Mouse (Mus musculus): ENCODE data around the gene Kansl1. TPM values are rescaled to one million over a fixed set of nuclear protein-coding genes. Genes with fewer than 3 reads are reported as not detected.
"Not testable (repeated sequence)": the region's sequence is repeated elsewhere in the genome, so short reads cannot be mapped to it uniquely, and the experiment has no call there.

The Kansl1 gene
- polyA plus RNA-seq, 1 experiment from 2014 or later: 52.2 TPM

GRCm38 (mm10) chr11:104458507-104458906 is 10.2 kb downstream of the Kansl1 start:
- ChIA-PET CTCF (interaction anchor here (5.0 kb wide), 1 partner anchor 15 kb away, joined by 38 read pairs; no protein-coding TSS in a partner anchor), POLR2A (interaction anchor here (0.7 kb wide), 2 partner anchors 35 to 153 kb away, joined by 3 read pairs; no protein-coding TSS in a partner anchor)
- DNase-seq (ENCODE audit: low read depth, low spot score) (no peak), ATAC-seq (no peak)
- no peaks in the 10 kb centered on the region for H3K27me3 ChIP-seq
- in situ Hi-C loops (cut with MboI; ENCODE audit: low pct_unique_long_range_greater_than_20kb): loop anchor here (5.0 to 25.0 kb wide), 2 partner anchors 141 to 471 kb away; no protein-coding TSS in a partner anchor
- TF ChIP-seq CTCF (IDR thresholded peaks at IDR 0.05): peak; percentile 45

GRCm38 (mm10) chr11:104452709-104453108 is 16.0 kb downstream of the Kansl1 start:
- DNase-seq (ENCODE audit: low read depth, low spot score) (no peak), ATAC-seq (no peak)
- no peaks in the 10 kb centered on the region for H3K27me3 ChIP-seq
- ChIA-PET CTCF (interaction anchor here (2.1 kb wide), 1 partner anchor 9 kb away, joined by 4 read pairs; no protein-coding TSS in a partner anchor), POLR2A (no interaction called here)
- TF ChIP-seq CTCF (IDR thresholded peaks at IDR 0.05): no peak
- in situ Hi-C loops (cut with MboI; ENCODE audit: low pct_unique_long_range_greater_than_20kb): loop anchor here (25.0 kb wide), 1 partner anchor 465 kb away; no protein-coding TSS in a partner anchor

- DNase-seq (ENCODE audit: low read depth, low spot score): no peak
- in situ Hi-C loops (cut with MboI; ENCODE audit: low pct_unique_long_range_greater_than_20kb): loop anchor here (25.0 kb wide), 1 partner anchor 464 kb away; no protein-coding TSS in a partner anchor
- no peaks in the 10 kb centered on the region for H3K27me3 ChIP-seq
- peak; percentile 65 for TF ChIP-seq CTCF (IDR thresholded peaks at IDR 0.05)
- CTCF ChIA-PET: interaction anchor here (1.4 to 3.4 kb wide), 3 partner anchors 8 to 12 kb away, joined by 4 to 12 read pairs (median 4); no protein-coding TSS in a partner anchor
- ATAC-seq: no peak
- POLR2A ChIA-PET: interaction anchor here (0.6 to 0.7 kb wide), 2 partner anchors 87 to 1110 kb away, joined by 4 to 5 read pairs; no protein-coding TSS in a partner anchor
Measured at GRCm38 (mm10) chr11:104451239-104451638, 17.4 kb downstream of the Kansl1 start.

- CTCF ChIA-PET: interaction anchor here (1.2 to 3.4 kb wide), 2 partner anchors 12 to 19 kb away, joined by 3 to 12 read pairs; no protein-coding TSS in a partner anchor
- ATAC-seq; POLR2A ChIA-PET; H3K27me3 ChIP-seq; DNase-seq (ENCODE audit: low read depth, low spot score): not testable (repeated sequence)
- in situ Hi-C loops (cut with MboI; ENCODE audit: low pct_unique_long_range_greater_than_20kb): loop anchor here (5.0 kb wide), 1 partner anchor 106 kb away; no protein-coding TSS in a partner anchor
- peak; percentile 60 for TF ChIP-seq CTCF (IDR thresholded peaks at IDR 0.05)
Measured at GRCm38 (mm10) chr11:104448499-104448898, 20.2 kb downstream of the Kansl1 start.

GRCm38 (mm10) chr11:104445538-104445937 is 23.1 kb downstream of the Kansl1 start:
- no peaks in the 10 kb centered on the region for H3K27me3 ChIP-seq
- CTCF ChIA-PET: interaction anchor here (1.0 to 5.0 kb wide), 2 partner anchors 12 to 16 kb away, joined by 5 to 38 read pairs; no protein-coding TSS in a partner anchor
- in situ Hi-C loops (cut with MboI; ENCODE audit: low pct_unique_long_range_greater_than_20kb): loop anchor here (5.0 kb wide), 1 partner anchor 103 kb away; no protein-coding TSS in a partner anchor
- no peak for DNase-seq (ENCODE audit: low read depth, low spot score)
- ATAC-seq: no peak
- POLR2A ChIA-PET: interaction anchor here (1.6 kb wide), 1 partner anchor 15 kb away, joined by 3 read pairs; no protein-coding TSS in a partner anchor
- no peak for TF ChIP-seq CTCF (IDR thresholded peaks at IDR 0.05)

- ChIA-PET CTCF (interaction anchor here (1.0 to 5.0 kb wide), 2 partner anchors 12 to 16 kb away, joined by 5 to 38 read pairs; no protein-coding TSS in a partner anchor), POLR2A (interaction anchor here (0.6 to 1.6 kb wide), 2 partner anchors 10 to 16 kb away, joined by 3 read pairs; no protein-coding TSS in a partner anchor)
- H3K27me3 ChIP-seq: no peaks in the 10 kb centered on the region
- ATAC-seq: no peak
- TF ChIP-seq CTCF (IDR thresholded peaks at IDR 0.05): no peak
- in situ Hi-C loops (cut with MboI; ENCODE audit: low pct_unique_long_range_greater_than_20kb): loop anchor here (5.0 kb wide), 1 partner anchor 103 kb away; no protein-coding TSS in a partner anchor
- DNase-seq (ENCODE audit: low read depth, low spot score): no peak
Measured at GRCm38 (mm10) chr11:104445044-104445443, 23.6 kb downstream of the Kansl1 start.

GRCm38 (mm10) chr11:104443359-104443758 is 25.3 kb downstream of the Kansl1 start:
- ATAC-seq (no peak), DNase-seq (ENCODE audit: low read depth, low spot score) (no peak)
- ChIA-PET CTCF (interaction anchor here (1.0 to 5.0 kb wide), 6 partner anchors 9 to 118 kb away, joined by 3 to 38 read pairs (median 4); no protein-coding TSS in a partner anchor), POLR2A (no interaction called here)
- in situ Hi-C loops (cut with MboI; ENCODE audit: low pct_unique_long_range_greater_than_20kb): no loop called here
- H3K27me3 ChIP-seq: no peaks in the 10 kb centered on the region
- TF ChIP-seq CTCF (IDR thresholded peaks at IDR 0.05): no peak

GRCm38 (mm10) chr11:104442333-104443136 is 26.1 kb downstream of the Kansl1 start:
- peak; percentile 79 for TF ChIP-seq CTCF (IDR thresholded peaks at IDR 0.05)
- no peaks in the 10 kb centered on the region for H3K27me3 ChIP-seq
- CTCF ChIA-PET: interaction anchor here (0.6 to 5.0 kb wide), 10 partner anchors 10 to 117 kb away, joined by 3 to 38 read pairs (median 3); no protein-coding TSS in a partner anchor
- POLR2A ChIA-PET: interaction anchor here (0.9 to 1.0 kb wide), 2 partner anchors 95 to 98 kb away, joined by 3 to 4 read pairs; no protein-coding TSS in a partner anchor
- ATAC-seq (peak; percentile 92), DNase-seq (ENCODE audit: low read depth, low spot score) (peak; percentile 61)
- in situ Hi-C loops (cut with MboI; ENCODE audit: low pct_unique_long_range_greater_than_20kb): no loop called here

- in situ Hi-C loops (cut with MboI; ENCODE audit: low pct_unique_long_range_greater_than_20kb): no loop called here
- H3K27me3 ChIP-seq: no peaks in the 10 kb centered on the region
- ChIA-PET CTCF (interaction anchor here (0.6 to 5.0 kb wide), 4 partner anchors 14 to 111 kb away, joined by 3 to 38 read pairs (median 4); no protein-coding TSS in a partner anchor), POLR2A (interaction anchor here (0.9 to 1.6 kb wide), 3 partner anchors 15 to 97 kb away, joined by 3 to 4 read pairs (median 3); no protein-coding TSS in a partner anchor)
- DNase-seq (ENCODE audit: low read depth, low spot score) (no peak), ATAC-seq (peak; percentile 24)
- no peak for TF ChIP-seq CTCF (IDR thresholded peaks at IDR 0.05)
Measured at GRCm38 (mm10) chr11:104441475-104442332, 27.0 kb downstream of the Kansl1 start.

Measured in Patski (cell line).